Mouse (Mus musculus) embryonic facial prominence, embryonic 12.5 days (tissue): Measurements from ENCODE around the gene Wnt9a. TPM values are rescaled to one million over a fixed set of nuclear protein-coding genes. Genes with fewer than 3 reads are reported as not detected.

Experiments used
- ATAC-seq: fragments of 200-750 bp; cut with Nextera tagmentation; 2 replicates; pipeline ENCODE4 v1.8.0; 2017; ENCODE audit not compliant: insufficient number of reproducible peaks, insufficient read depth, low FRiP score, low TSS enrichment
- H3K27ac ChIP-seq: fragments of 300-500 bp; sonication (generic); 2 replicates; pipeline ENCODE4 v1.5.1; 2016; ENCODE audit warnings: mild to moderate bottlenecking
- H3K27me3 ChIP-seq: fragments of 300-500 bp; sonication (generic); 2 replicates; pipeline ENCODE4 v1.6.1; 2016; ENCODE audit warnings: mild to moderate bottlenecking, moderate library complexity
- H3K36me3 ChIP-seq: fragments of 300-500 bp; sonication (generic); 2 replicates; pipeline ENCODE4 v1.6.1; 2016; ENCODE audit warnings: mild to moderate bottlenecking
- H3K4me1 ChIP-seq: fragments of 300-500 bp; sonication (generic); 2 replicates; pipeline ENCODE4 v1.6.1; 2016
- H3K4me2 ChIP-seq: fragments of 300-500 bp; sonication (generic); replicated peaks from 2 replicates; pipeline ENCODE4 v1.6.1; 2016; ENCODE audit warnings: mild to moderate bottlenecking, moderate library complexity
- H3K4me3 ChIP-seq: fragments of 300-500 bp; sonication (generic); 2 replicates; pipeline ENCODE4 v1.5.1; 2016; ENCODE audit warnings: mild to moderate bottlenecking
- H3K9ac ChIP-seq: fragments of 300-500 bp; sonication (generic); 2 replicates; pipeline ENCODE4 v1.6.1; 2016; ENCODE audit warnings: mild to moderate bottlenecking, moderate library complexity
- H3K9me3 ChIP-seq: fragments of 300-500 bp; sonication (generic); 2 replicates; pipeline ENCODE4 v1.6.1; 2016; ENCODE audit warnings: mild to moderate bottlenecking, moderate library complexity
- WGBS: fragments of 180-500 bp; shearing (Covaris S2); methylation state at CpG from one replicate; pipeline ENCODE4 v1.1.7; 2016; 5-methylcytosine and 5-hydroxymethylcytosine counted together
- polyA plus RNA-seq: library from polyadenylated mRNA; unstranded; fragments of >200 nt; fragmentation: Nextera tagmentation; extraction: Ambion mirVana; gene quantifications from 2 replicates; pipeline ENCODE4 v1.2.1, GENCODE M21; 2016

Gene Wnt9a
- polyA plus RNA-seq, 1 experiment from 2014 or later = 5.9 TPM

- Histone ChIP-seq H3K27me3 (peaks cover 49% of the 10 kb centered on the region), H3K27ac (no peak overlapping the region), H3K4me3 (peak overlapping the region; percentile 66; the same call in 1 of the 2 replicates), H3K36me3 (no peaks in the 10 kb centered on the region), H3K9me3 (no peaks in the 10 kb centered on the region), H3K4me1 (peaks cover 51% of the 10 kb centered on the region), H3K4me2 (peak overlapping the region; percentile 93), H3K9ac (no peak overlapping the region; the same call in 1 of the 2 replicates)
- no peak for ATAC-seq
- WGBS = 10% methylated on average over 10 of the region's 10 CpGs
Measured at GRCm38 (mm10) chr11:59305821-59306215, 910 bp upstream of the Wnt9a start.

- Histone ChIP-seq H3K4me2 (peak overlapping the region; percentile 93), H3K36me3 (no peaks in the 10 kb centered on the region), H3K27ac (peak overlapping the region; percentile 62; the same call in 1 of the 2 replicates), H3K4me1 (peaks cover 62% of the 10 kb centered on the region), H3K27me3 (peaks cover 43% of the 10 kb centered on the region), H3K4me3 (peak overlapping the region; percentile 66), H3K9me3 (no peaks in the 10 kb centered on the region), H3K9ac (peak overlapping the region; percentile 70)
- WGBS = 2% methylated on average over 45 of the region's 45 CpGs
- no peak for ATAC-seq
Measured at GRCm38 (mm10) chr11:59307422-59308163, 865 bp downstream of the Wnt9a start.

- peaks cover 65% of the 10 kb centered on the region for H3K4me1 ChIP-seq
- H3K36me3 ChIP-seq = no peaks in the 10 kb centered on the region
- peaks cover 42% of the 10 kb centered on the region for H3K27me3 ChIP-seq
- no peaks in the 10 kb centered on the region for H3K9me3 ChIP-seq
- 16% methylated on average over 12 of the region's 12 CpGs for WGBS
- peak overlapping the region; percentile 62 for H3K27ac ChIP-seq
- H3K4me2 ChIP-seq = peak overlapping the region; percentile 93
- H3K4me3 ChIP-seq = peak overlapping the region; percentile 66
- no peak overlapping the region for H3K9ac ChIP-seq
- ATAC-seq = no peak
Measured at GRCm38 (mm10) chr11:59308164-59308542, 1.4 kb downstream of the Wnt9a start.

- peaks cover 69% of the 10 kb centered on the region for H3K4me1 ChIP-seq
- H3K27ac ChIP-seq = peak overlapping the region; percentile 62
- H3K9ac ChIP-seq = peak overlapping the region; percentile 8; the same call in 1 of the 2 replicates
- H3K36me3 ChIP-seq = no peaks in the 10 kb centered on the region
- WGBS = 35% methylated on average over 6 of the region's 6 CpGs
- no peak for ATAC-seq
- no peaks in the 10 kb centered on the region for H3K9me3 ChIP-seq
- H3K4me3 ChIP-seq = peak overlapping the region; percentile 66; the same call in 1 of the 2 replicates
- peak overlapping the region; percentile 93 for H3K4me2 ChIP-seq
- H3K27me3 ChIP-seq = peaks cover 37% of the 10 kb centered on the region
Measured at GRCm38 (mm10) chr11:59308625-59309024, 1.9 kb downstream of the Wnt9a start.

- ATAC-seq = peak; percentile 76
- Histone ChIP-seq H3K36me3 (no peaks in the 10 kb centered on the region), H3K27me3 (peaks cover 30% of the 10 kb centered on the region), H3K9ac (no peak overlapping the region), H3K4me2 (peak overlapping the region; percentile 93), H3K4me3 (peak overlapping the region; percentile 66; the same call in 1 of the 2 replicates), H3K4me1 (peaks cover 75% of the 10 kb centered on the region), H3K27ac (peak overlapping the region; percentile 62), H3K9me3 (no peaks in the 10 kb centered on the region)
- 6% methylated on average over 10 of the region's 12 CpGs for WGBS
Measured at GRCm38 (mm10) chr11:59309106-59309805, 2.5 kb downstream of the Wnt9a start.

- WGBS = 51% methylated on average over 8 of the region's 8 CpGs
- H3K4me1 ChIP-seq = peaks cover 81% of the 10 kb centered on the region
- ATAC-seq = no peak
Measured at GRCm38 (mm10) chr11:59309976-59310375, 3.2 kb downstream of the Wnt9a start.

GRCm38 (mm10) chr11:59312060-59312459 lies 5.3 kb downstream of the Wnt9a start:
- Histone ChIP-seq H3K9me3 (no peaks in the 10 kb centered on the region), H3K27ac (no peak overlapping the region), H3K36me3 (no peaks in the 10 kb centered on the region), H3K4me1 (peaks cover 82% of the 10 kb centered on the region), H3K9ac (no peak overlapping the region), H3K27me3 (peaks cover 8% of the 10 kb centered on the region; the same call in 1 of the 2 replicates), H3K4me2 (no peak overlapping the region), H3K4me3 (no peak overlapping the region)
- ATAC-seq = no peak
- WGBS = 61% methylated on average over 6 of the region's 6 CpGs

More at GRCm38 (mm10) chr11:59309976-59310375, 3.2 kb downstream of the Wnt9a start:
- H3K9ac ChIP-seq = no peak overlapping the region
- H3K9me3 ChIP-seq = no peaks in the 10 kb centered on the region
- no peak overlapping the region for H3K4me2 ChIP-seq
- H3K27me3 ChIP-seq = peaks cover 23% of the 10 kb centered on the region
- H3K36me3 ChIP-seq = no peaks in the 10 kb centered on the region
- no peak overlapping the region for H3K4me3 ChIP-seq
- peak overlapping the region; percentile 62 for H3K27ac ChIP-seq

GRCm38 (mm10) chr11:59312501-59312900 lies 5.8 kb downstream of the Wnt9a start:
- peaks cover 84% of the 10 kb centered on the region for H3K4me1 ChIP-seq
- no peak overlapping the region for H3K9ac ChIP-seq
- H3K27ac ChIP-seq = no peak overlapping the region
- no peaks in the 10 kb centered on the region for H3K36me3 ChIP-seq
- H3K4me2 ChIP-seq = no peak overlapping the region
- no peak overlapping the region for H3K4me3 ChIP-seq
- no peak for ATAC-seq
- no peaks in the 10 kb centered on the region for H3K9me3 ChIP-seq
- H3K27me3 ChIP-seq = peaks cover 6% of the 10 kb centered on the region; the same call in 1 of the 2 replicates
- 59% methylated on average over 8 of the region's 8 CpGs for WGBS

GRCm38 (mm10) chr11:59313029-59313811 lies 6.5 kb downstream of the Wnt9a start:
- 0 out of 2 replicates have a peak, but pooled peaks cover under 1% of the 10 kb centered on the region for H3K27me3 ChIP-seq
- H3K9ac ChIP-seq = no peak overlapping the region; the same call in 1 of the 2 replicates
- no peak overlapping the region for H3K4me2 ChIP-seq
- no peak for ATAC-seq
- 0 out of 2 replicates have a peak overlapping the region, but pooled peaks have one; percentile 14 for H3K27ac ChIP-seq
- H3K9me3 ChIP-seq = no peaks in the 10 kb centered on the region
- WGBS = 63% methylated on average over 17 of the region's 17 CpGs
- peaks cover 78% of the 10 kb centered on the region for H3K4me1 ChIP-seq
- H3K4me3 ChIP-seq = no peak overlapping the region
- no peaks in the 10 kb centered on the region for H3K36me3 ChIP-seq

GRCm38 (mm10) chr11:59313944-59314343 lies 7.2 kb downstream of the Wnt9a start:
- ATAC-seq = no peak
- H3K4me2 ChIP-seq = no peak overlapping the region
- H3K27me3 ChIP-seq = no peaks in the 10 kb centered on the region

GRCm38 (mm10) chr11:59316517-59316916 lies 9.8 kb downstream of the Wnt9a start:
- H3K27me3 ChIP-seq = no peaks in the 10 kb centered on the region
- H3K4me3 ChIP-seq = no peak overlapping the region
- no peak overlapping the region for H3K27ac ChIP-seq
- WGBS = 21% methylated on average over 6 of the region's 6 CpGs
- peaks cover 51% of the 10 kb centered on the region for H3K4me1 ChIP-seq
- H3K9ac ChIP-seq = no peak overlapping the region
- H3K36me3 ChIP-seq = no peaks in the 10 kb centered on the region
- ATAC-seq = no peak
- H3K4me2 ChIP-seq = no peak overlapping the region
- no peaks in the 10 kb centered on the region; the same call in 1 of the 2 replicates for H3K9me3 ChIP-seq

More at GRCm38 (mm10) chr11:59313944-59314343, 7.2 kb downstream of the Wnt9a start:
- WGBS = 36% methylated on average over 11 of the region's 11 CpGs
- H3K4me1 ChIP-seq = peaks cover 71% of the 10 kb centered on the region
- no peaks in the 10 kb centered on the region for H3K9me3 ChIP-seq
- no peak overlapping the region for H3K27ac ChIP-seq
- H3K9ac ChIP-seq = peak overlapping the region; percentile 11; the same call in 1 of the 2 replicates
- no peaks in the 10 kb centered on the region for H3K36me3 ChIP-seq
- no peak overlapping the region for H3K4me3 ChIP-seq
